Mouse (Mus musculus) hindbrain, embryonic 11.5 days (tissue): ENCODE measurements around the gene Tcf7l2. TPM values are rescaled to one million over a fixed set of nuclear protein-coding genes. Genes with fewer than 3 reads are reported as not detected.
A peak's percentile ranks its signal among the peaks of the same experiment; 100 is the strongest.

Experiments used
- ATAC-seq: fragments of 200-750 bp; cut with Nextera tagmentation; 2 replicates; pipeline ENCODE4 v1.8.0; 2017; ENCODE audit warnings: mild to moderate bottlenecking, moderate TSS enrichment, moderate library complexity; ENCODE audit not compliant: low FRiP score
- DNase-seq: peaks from one replicate; pipeline ENCODE4 v3.0.0-alpha.2; 2015; ENCODE audit warnings: low spot score
- H3K27ac ChIP-seq: fragments of 300-500 bp; sonication (generic); 2 replicates; pipeline ENCODE4 v1.5.1; 2014; ENCODE audit warnings: mild to moderate bottlenecking, low read depth, low read length
- H3K27me3 ChIP-seq: fragments of 300-500 bp; sonication (generic); 2 replicates; pipeline ENCODE4 v1.6.1; 2014; ENCODE audit warnings: mild to moderate bottlenecking, low read length, moderate library complexity, mixed read lengths; ENCODE audit not compliant: control insufficient read depth, insufficient read depth
- H3K36me3 ChIP-seq: fragments of 300-500 bp; sonication (generic); 2 replicates; pipeline ENCODE4 v1.6.1; 2014; ENCODE audit warnings: mild to moderate bottlenecking, low read length, moderate library complexity, mixed read lengths; ENCODE audit not compliant: control insufficient read depth, insufficient read depth
- H3K4me1 ChIP-seq: fragments of 300-500 bp; sonication (generic); replicated peaks from 2 replicates; pipeline ENCODE4 v1.6.1; 2014; ENCODE audit warnings: low read length, mixed read lengths; ENCODE audit not compliant: control insufficient read depth, insufficient read depth
- H3K4me2 ChIP-seq: fragments of 300-500 bp; sonication (generic); replicated peaks from 2 replicates; pipeline ENCODE4 v1.6.1; 2014; ENCODE audit warnings: mild to moderate bottlenecking, low read depth, low read length
- H3K4me3 ChIP-seq: fragments of 300-500 bp; sonication (generic); 2 replicates; pipeline ENCODE4 v1.5.1; 2014; ENCODE audit warnings: low read depth, low read length
- H3K9ac ChIP-seq: fragments of 300-500 bp; sonication (generic); 2 replicates; pipeline ENCODE4 v1.6.1; 2014; ENCODE audit warnings: low read depth, low read length
- H3K9me3 ChIP-seq: fragments of 300-500 bp; sonication (generic); 2 replicates; pipeline ENCODE4 v1.6.1; 2016; ENCODE audit warnings: low read length; ENCODE audit not compliant: control insufficient read depth
- WGBS: fragments of 180-500 bp; shearing (Covaris S2); extraction: QIAGEN DNeasy Blood & Tissue Kit; methylation state at CpG from one replicate; pipeline ENCODE4 v1.1.7; 2014; 5-methylcytosine and 5-hydroxymethylcytosine counted together
- polyA plus RNA-seq: library from polyadenylated mRNA; unstranded; fragments of >200 nt; fragmentation: Nextera tagmentation; extraction: Ambion mirVana; gene quantifications from 2 replicates; pipeline ENCODE4 v1.2.1, GENCODE M21; 2014

Gene Tcf7l2
- polyA plus RNA-seq, 1 experiment from 2014 or later: 76.9 TPM

DNA sequence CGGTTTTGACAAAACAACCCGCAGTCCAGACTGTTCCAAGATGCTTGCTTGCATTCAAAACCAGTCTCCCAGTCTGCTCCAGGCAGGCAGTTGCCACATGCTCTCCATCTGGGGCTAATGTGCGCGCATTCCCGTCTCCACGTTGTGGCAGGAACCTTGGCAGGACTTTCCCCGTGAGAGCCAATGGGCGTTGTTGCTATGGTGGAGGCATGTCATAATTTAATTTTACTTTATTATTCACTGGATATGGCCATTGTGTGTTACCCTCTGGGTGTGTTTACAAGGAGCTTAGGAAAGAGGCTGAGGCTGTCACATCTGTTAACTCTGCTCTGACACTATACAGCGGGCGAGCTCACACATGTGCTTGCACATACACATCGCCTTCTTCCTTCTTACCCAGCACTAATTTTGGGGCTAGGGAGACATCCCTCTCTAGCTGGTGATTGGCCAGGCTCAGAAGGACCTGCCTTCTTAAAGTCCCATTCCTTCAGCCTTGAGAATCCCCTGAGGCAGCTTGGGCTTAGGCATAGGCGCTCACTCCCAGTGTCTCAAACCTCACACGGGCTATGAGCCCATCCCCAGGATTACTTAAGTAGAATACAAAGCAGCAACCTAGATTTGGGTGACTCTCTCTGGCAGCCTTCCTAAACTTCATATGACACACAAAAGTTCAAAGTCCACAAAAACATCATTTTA, 139.2 kb downstream of the Tcf7l2 start:
- Histone ChIP-seq H3K4me2 (no peak overlapping the region), H3K27ac (no peak overlapping the region), H3K9me3 (no peaks in the 10 kb centered on the region), H3K4me1 (peaks cover 7% of the 10 kb centered on the region), H3K36me3 (no peaks in the 10 kb centered on the region), H3K9ac (no peak overlapping the region), H3K27me3 (no peaks in the 10 kb centered on the region), H3K4me3 (no peak overlapping the region)
- ATAC-seq: peak; percentile 46; the same call in 1 of the 2 replicates
- peak; percentile 47 for DNase-seq
- WGBS: 51% methylated on average over 13 of the region's 13 CpGs

DNA sequence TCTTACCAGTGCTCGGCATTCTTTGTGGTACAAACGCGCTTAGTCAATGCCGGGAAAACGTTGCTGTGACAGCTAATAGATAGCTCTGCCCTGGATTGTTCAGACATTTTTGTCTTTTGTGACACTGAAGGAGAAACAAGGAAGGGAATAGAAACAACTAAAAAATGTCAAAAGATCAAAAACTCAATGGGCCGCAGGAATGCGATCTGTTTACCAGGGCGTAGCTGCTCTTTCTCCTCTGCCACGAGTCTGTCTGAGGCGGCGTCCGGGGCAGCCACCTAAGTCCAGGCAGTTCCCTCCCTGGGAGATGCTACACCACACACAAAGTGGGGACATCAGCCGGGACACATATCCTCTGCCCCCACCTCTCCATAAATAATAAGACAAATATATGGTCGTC, 144.9 kb downstream of the Tcf7l2 start:
- Histone ChIP-seq H3K9me3 (no peaks in the 10 kb centered on the region), H3K36me3 (no peaks in the 10 kb centered on the region), H3K27me3 (no peaks in the 10 kb centered on the region), H3K4me1 (no peaks in the 10 kb centered on the region), H3K27ac (no peak overlapping the region), H3K4me2 (no peak overlapping the region), H3K9ac (no peak overlapping the region), H3K4me3 (no peak overlapping the region)
- ATAC-seq: no peak
- WGBS: 45% methylated on average over 14 of the region's 14 CpGs
- DNase-seq: no peak

DNA sequence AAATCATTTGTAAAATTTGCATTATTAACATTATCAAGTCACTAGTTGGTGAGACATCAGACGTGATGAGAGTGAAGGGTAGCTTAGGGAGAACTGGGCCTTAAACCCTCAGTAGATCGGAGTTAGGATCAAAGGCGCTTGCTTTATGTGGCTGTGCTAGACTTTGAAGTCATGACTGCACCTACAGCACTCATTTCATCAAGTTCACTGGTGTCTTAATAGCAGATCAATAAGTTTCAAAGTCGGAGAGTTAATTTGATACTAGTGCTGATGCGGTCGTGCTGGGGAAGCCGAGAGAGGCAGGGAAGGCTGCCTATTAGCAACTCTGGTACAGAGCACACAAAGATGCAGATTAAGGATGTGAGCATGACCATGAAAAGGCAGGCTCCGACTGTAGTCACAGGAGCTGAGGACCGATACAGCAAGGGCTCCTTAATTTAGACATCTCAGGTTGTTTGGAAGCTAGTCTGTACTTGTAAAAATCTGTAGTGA, 150.1 kb downstream of the Tcf7l2 start:
- Histone ChIP-seq H3K36me3 (no peaks in the 10 kb centered on the region), H3K9me3 (no peaks in the 10 kb centered on the region), H3K9ac (no peak overlapping the region), H3K4me1 (peaks cover 6% of the 10 kb centered on the region; the same call in 1 of the 2 replicates), H3K27me3 (peaks cover 4% of the 10 kb centered on the region; the same call in 1 of the 2 replicates), H3K27ac (no peak overlapping the region), H3K4me3 (no peak overlapping the region), H3K4me2 (no peak overlapping the region)
- ATAC-seq: no peak
- 67% methylated on average over 9 of the region's 9 CpGs for WGBS
- no peak for DNase-seq

DNA sequence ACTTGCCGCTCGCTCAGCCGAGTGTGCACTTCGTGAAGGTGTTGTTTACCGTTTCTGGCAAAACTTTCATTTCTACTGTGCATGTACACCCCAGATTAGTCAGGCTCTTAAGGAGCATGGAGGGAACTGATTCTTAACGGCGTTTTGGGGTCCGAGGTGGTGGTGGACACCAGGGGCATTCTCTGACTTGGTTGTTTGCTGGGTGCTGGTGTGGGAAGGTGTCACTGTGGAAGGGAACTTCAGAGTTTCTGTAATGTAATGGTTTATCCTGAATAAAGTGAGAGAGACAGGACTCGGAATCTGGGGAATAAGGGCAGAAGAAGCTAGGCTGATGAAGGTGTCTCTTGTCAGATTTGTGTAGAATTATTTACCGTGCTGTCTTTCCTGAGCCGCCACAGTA, 151.9 kb downstream of the Tcf7l2 start:
- WGBS: 68% methylated on average over 11 of the region's 11 CpGs
- Histone ChIP-seq H3K4me1 (peaks cover 6% of the 10 kb centered on the region), H3K4me2 (no peak overlapping the region), H3K36me3 (no peaks in the 10 kb centered on the region), H3K9ac (no peak overlapping the region), H3K27me3 (peaks cover 11% of the 10 kb centered on the region; the same call in 1 of the 2 replicates), H3K4me3 (no peak overlapping the region), H3K9me3 (no peaks in the 10 kb centered on the region), H3K27ac (no peak overlapping the region)
- no peak for DNase-seq
- no peak for ATAC-seq

DNA sequence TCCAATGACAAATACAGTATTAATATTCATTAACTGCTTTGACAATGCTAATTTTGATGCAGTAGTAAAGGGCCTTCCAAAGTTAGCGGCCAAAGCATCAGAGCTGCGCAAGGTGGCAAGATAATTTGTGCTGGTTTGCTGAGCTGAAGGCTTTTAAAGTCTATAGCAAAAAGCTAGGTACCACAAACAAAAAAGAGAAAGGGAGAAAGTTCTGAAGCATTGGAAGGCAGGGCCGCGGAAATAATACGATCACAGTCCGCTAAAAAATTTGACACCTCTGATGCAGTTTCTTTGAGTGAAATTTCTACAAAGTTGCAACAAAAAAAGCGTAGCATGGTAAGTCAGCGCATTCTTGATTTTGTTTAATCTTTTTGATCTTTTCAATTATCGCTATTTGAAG, 152.8 kb downstream of the Tcf7l2 start:
- no peak overlapping the region for H3K4me3 ChIP-seq
- no peak overlapping the region for H3K9ac ChIP-seq
- peaks cover 14% of the 10 kb centered on the region; the same call in 1 of the 2 replicates for H3K27me3 ChIP-seq
- H3K4me2 ChIP-seq: no peak overlapping the region
- no peaks in the 10 kb centered on the region for H3K36me3 ChIP-seq
- H3K27ac ChIP-seq: no peak overlapping the region
- 28% methylated on average over 9 of the region's 9 CpGs for WGBS
- H3K9me3 ChIP-seq: no peaks in the 10 kb centered on the region
- no peak for DNase-seq
- H3K4me1 ChIP-seq: peaks cover 6% of the 10 kb centered on the region
- no peak for ATAC-seq

DNA sequence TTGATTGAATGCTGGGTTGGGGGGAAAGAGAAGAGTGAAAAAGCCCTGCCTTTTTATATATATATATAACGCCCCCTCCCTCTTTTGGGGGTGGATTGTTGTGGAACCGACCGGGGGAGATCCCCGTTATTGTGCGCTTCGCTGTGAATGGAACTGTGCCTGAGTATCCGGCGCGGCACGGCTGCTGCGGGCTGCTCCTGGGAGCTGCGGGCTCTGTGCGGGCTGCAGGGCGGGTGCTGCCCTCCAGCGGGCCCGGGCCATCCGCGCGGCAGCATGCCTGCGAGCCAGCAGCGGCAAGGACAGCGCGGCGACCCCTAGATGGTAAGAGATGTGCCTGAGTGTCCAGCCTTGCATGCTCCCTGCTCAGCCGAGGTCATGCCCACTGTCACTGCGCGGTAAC, 153.7 kb downstream of the Tcf7l2 start:
- no peak overlapping the region for H3K27ac ChIP-seq
- peaks cover 14% of the 10 kb centered on the region; the same call in 1 of the 2 replicates for H3K27me3 ChIP-seq

DNA sequence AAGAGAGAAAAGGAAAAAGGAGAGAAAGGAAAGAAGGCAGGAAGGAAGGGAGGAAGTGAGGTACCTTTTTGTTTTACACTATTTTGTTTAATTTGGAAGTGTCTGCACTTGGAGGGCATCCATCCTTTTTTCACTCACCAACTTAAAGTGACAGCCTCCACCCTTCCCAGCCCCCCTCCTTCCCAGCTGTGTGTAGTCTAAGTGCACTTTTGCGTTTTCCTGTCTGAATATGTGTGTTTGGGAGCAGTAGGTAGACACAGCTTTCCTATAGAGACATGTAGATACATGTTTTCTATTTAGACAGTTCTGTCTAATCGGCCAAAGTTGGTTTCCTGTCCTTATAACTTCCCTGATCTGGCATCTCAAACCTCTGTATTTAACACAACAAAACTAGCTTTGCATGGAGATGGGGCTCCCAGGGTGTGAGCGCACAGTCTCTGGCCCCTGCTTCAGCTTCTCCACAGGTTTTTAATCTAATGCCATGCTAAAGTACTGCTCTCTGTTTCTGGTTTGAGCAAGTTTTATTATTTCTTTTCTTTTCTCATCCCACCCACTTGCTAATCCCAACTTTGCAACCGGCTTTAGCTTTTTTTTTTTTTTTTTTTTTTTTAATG, 154.3 kb downstream of the Tcf7l2 start:
- peak overlapping the region; percentile 17; the same call in 1 of the 2 replicates for H3K4me3 ChIP-seq
- H3K9me3 ChIP-seq: no peaks in the 10 kb centered on the region
- no peak overlapping the region for H3K27ac ChIP-seq
- peak; percentile 46 for DNase-seq
- H3K4me2 ChIP-seq: peak overlapping the region; percentile 46
- no peak for ATAC-seq
- H3K27me3 ChIP-seq: peaks cover 14% of the 10 kb centered on the region; the same call in 1 of the 2 replicates
- 8% methylated on average over 4 of the region's 4 CpGs for WGBS
- no peak overlapping the region for H3K9ac ChIP-seq
- peaks cover 6% of the 10 kb centered on the region for H3K4me1 ChIP-seq
- H3K36me3 ChIP-seq: no peaks in the 10 kb centered on the region

More for the DNA sequence above, 153.7 kb downstream of the Tcf7l2 start:
- Histone ChIP-seq H3K9ac (no peak overlapping the region), H3K4me2 (peak overlapping the region; percentile 46), H3K4me3 (peak overlapping the region; percentile 17; the same call in 1 of the 2 replicates), H3K4me1 (peaks cover 6% of the 10 kb centered on the region), H3K9me3 (no peaks in the 10 kb centered on the region), H3K36me3 (no peaks in the 10 kb centered on the region)
- DNase-seq: peak; percentile 81
- ATAC-seq: peak; percentile 79
- WGBS: under 1% methylated on average over 27 of the region's 27 CpGs

DNA sequence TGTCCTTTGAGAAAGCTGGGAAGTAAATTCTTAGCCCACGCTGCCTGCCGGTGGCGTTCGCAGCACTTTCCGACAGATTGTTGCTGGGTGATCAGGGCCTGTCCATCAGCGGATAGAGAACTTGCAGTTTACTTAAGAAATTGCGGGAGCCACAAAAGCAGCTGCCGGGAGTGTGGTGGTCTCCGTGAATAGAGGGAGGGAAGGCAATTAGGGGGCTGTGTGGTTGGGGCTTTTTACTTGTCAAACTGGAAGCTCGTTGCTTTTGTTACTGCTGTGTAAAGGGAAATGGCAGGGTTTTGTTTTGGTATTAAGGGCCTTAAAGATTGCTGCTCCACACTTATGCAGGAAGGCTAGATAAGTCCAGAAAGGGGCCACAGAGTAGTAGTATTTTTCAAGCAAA, 155.0 kb downstream of the Tcf7l2 start:
- H3K36me3 ChIP-seq: no peaks in the 10 kb centered on the region
- peaks cover 6% of the 10 kb centered on the region for H3K4me1 ChIP-seq
- 0 out of 2 replicates have a peak overlapping the region, but pooled peaks have one; percentile 1 for H3K4me2 ChIP-seq
- no peaks in the 10 kb centered on the region for H3K9me3 ChIP-seq
- H3K27me3 ChIP-seq: peaks cover 14% of the 10 kb centered on the region; the same call in 1 of the 2 replicates
- H3K4me3 ChIP-seq: no peak overlapping the region
- H3K9ac ChIP-seq: no peak overlapping the region
- peak; percentile 58 for DNase-seq
- no peak overlapping the region for H3K27ac ChIP-seq
- 4% methylated on average over 10 of the region's 10 CpGs for whole genome bisulfite sequencing
- ATAC-seq: 0 out of 2 replicates have a peak, but pooled peaks have one; percentile 19
